Mouse (Mus musculus) embryonic facial prominence, embryonic 10.5 days (tissue): ENCODE data around the gene Gm10320. TPM values are rescaled to one million over a fixed set of nuclear protein-coding genes. Genes with fewer than 3 reads are reported as not detected.

Experiments
- DNase-seq: peaks from one replicate; pipeline ENCODE4 v3.0.0-alpha.2; 2017; ENCODE audit warnings: low spot score
- H3K27ac ChIP-seq: fragments of 300-500 bp; sonication (generic); replicated peaks from 2 replicates; pipeline ENCODE4 v1.5.1; 2016; ENCODE audit warnings: mild to moderate bottlenecking
- H3K27me3 ChIP-seq: fragments of 300-500 bp; sonication (generic); replicated peaks from 2 replicates; pipeline ENCODE4 v1.6.1; 2016; ENCODE audit warnings: low read depth, mild to moderate bottlenecking; ENCODE audit not compliant: poor library complexity, severe bottlenecking
- H3K36me3 ChIP-seq: fragments of 300-500 bp; sonication (generic); replicated peaks from 2 replicates; pipeline ENCODE4 v1.6.1; 2016; ENCODE audit warnings: mild to moderate bottlenecking, moderate library complexity
- H3K4me1 ChIP-seq: fragments of 300-500 bp; sonication (generic); 2 replicates; pipeline ENCODE4 v1.6.1; 2016
- H3K4me3 ChIP-seq: fragments of 300-500 bp; sonication (generic); 2 replicates; pipeline ENCODE4 v1.5.1; 2016; ENCODE audit warnings: mild to moderate bottlenecking, moderate library complexity
- H3K9me3 ChIP-seq: fragments of 300-500 bp; sonication (generic); 2 replicates; pipeline ENCODE4 v1.6.1; 2016; ENCODE audit warnings: mild to moderate bottlenecking
- WGBS: fragments of 180-500 bp; shearing (Covaris S2); methylation state at CpG from one replicate; pipeline ENCODE4 v1.1.7; 2016; 5-methylcytosine and 5-hydroxymethylcytosine counted together
- polyA plus RNA-seq: library from polyadenylated mRNA; unstranded; fragments of >200 nt; fragmentation: Nextera tagmentation; extraction: Ambion mirVana; gene quantifications from 2 replicates; pipeline ENCODE4 v1.2.1, GENCODE M21; 2016

The Gm10320 gene
- polyA plus RNA-seq, 1 experiment from 2014 or later, result 0.79 TPM

- Histone ChIP-seq H3K27ac (no peak overlapping the region), H3K27me3 (no peaks in the 10 kb centered on the region), H3K36me3 (no peaks in the 10 kb centered on the region), H3K4me1 (no peaks in the 10 kb centered on the region), H3K4me3 (no peak overlapping the region), H3K9me3 (peaks cover 6% of the 10 kb centered on the region; the same call in 1 of the 2 replicates)
- DNase-seq, result no peak
Measured at GRCm38 (mm10) chr13:98448696-98449095, 43.1 kb downstream of the Gm10320 start.

- Histone ChIP-seq H3K27ac (no peak overlapping the region), H3K27me3 (no peaks in the 10 kb centered on the region; the same call in 1 of the 2 replicates), H3K4me3 (no peak overlapping the region), H3K4me1 (no peaks in the 10 kb centered on the region), H3K9me3 (peaks cover 6% of the 10 kb centered on the region; the same call in 1 of the 2 replicates), H3K36me3 (no peaks in the 10 kb centered on the region)
- 83% methylated on average over 6 of the region's 6 CpGs for WGBS
- DNase-seq, result no peak
Measured at GRCm38 (mm10) chr13:98447741-98448140, 44.1 kb downstream of the Gm10320 start.

GRCm38 (mm10) chr13:98445391-98446125 lies 46.2 kb downstream of the Gm10320 start:
- Histone ChIP-seq H3K27me3 (no peaks in the 10 kb centered on the region; the same call in 1 of the 2 replicates), H3K4me1 (0 out of 2 replicates have a peak, but pooled peaks cover 1% of the 10 kb centered on the region), H3K9me3 (no peaks in the 10 kb centered on the region; the same call in 1 of the 2 replicates), H3K4me3 (no peak overlapping the region), H3K36me3 (no peaks in the 10 kb centered on the region), H3K27ac (no peak overlapping the region)
- 89% methylated on average over 7 of the region's 7 CpGs for WGBS
- no peak for DNase-seq

- no peaks in the 10 kb centered on the region; the same call in 1 of the 2 replicates for H3K9me3 ChIP-seq
- 83% methylated on average over 4 of the region's 4 CpGs for WGBS
- H3K36me3 ChIP-seq, result no peaks in the 10 kb centered on the region
Measured at GRCm38 (mm10) chr13:98441001-98441400, 50.8 kb downstream of the Gm10320 start.

GRCm38 (mm10) chr13:98440293-98440952 lies 51.4 kb downstream of the Gm10320 start:
- DNase-seq, result peak; percentile 57
- 49% methylated on average over 13 of the region's 13 CpGs for WGBS
- peaks cover 9% of the 10 kb centered on the region; the same call in 1 of the 2 replicates for H3K27me3 ChIP-seq
- H3K4me3 ChIP-seq, result no peak overlapping the region
- no peaks in the 10 kb centered on the region for H3K36me3 ChIP-seq
- no peak overlapping the region for H3K27ac ChIP-seq
- H3K4me1 ChIP-seq, result peaks cover 19% of the 10 kb centered on the region
- no peaks in the 10 kb centered on the region; the same call in 1 of the 2 replicates for H3K9me3 ChIP-seq

More at GRCm38 (mm10) chr13:98441001-98441400, 50.8 kb downstream of the Gm10320 start:
- DNase-seq, result no peak
- Histone ChIP-seq H3K27ac (no peak overlapping the region), H3K27me3 (peaks cover 4% of the 10 kb centered on the region; the same call in 1 of the 2 replicates), H3K4me1 (peaks cover 19% of the 10 kb centered on the region), H3K4me3 (no peak overlapping the region)

Other genes starting within 250 kb of the Gm10320 start
- 52.6 and 55.2 TPM in 2 replicates for gene Utp15, start 229.0 kb downstream of the Gm10320 start, polyA plus RNA-seq
- 15.6 and 16.1 TPM in 2 replicates for gene Ankra2, start 228.9 kb downstream of the Gm10320 start, polyA plus RNA-seq
- not detected in 2 replicates for gene Gm21976, start 212.1 kb downstream of the Gm10320 start, polyA plus RNA-seq
- 764 and 773 TPM in 2 replicates for gene Btf3, start 175.0 kb downstream of the Gm10320 start, polyA plus RNA-seq
- gene Foxd1, start 137.8 kb downstream of the Gm10320 start, polyA plus RNA-seq, result 3.7 and 4.3 TPM in 2 replicates
- not detected in 2 replicates for gene Tmem174, start 145.4 kb upstream of the Gm10320 start, polyA plus RNA-seq
- not detected in 2 replicates for gene Tmem171, start 202.8 kb upstream of the Gm10320 start, polyA plus RNA-seq